Mouse (Mus musculus): ENCODE data around the gene AI854703.
"Not testable (repeated sequence)": the region's sequence is repeated elsewhere in the genome, so short reads cannot be mapped to it uniquely, and the experiment has no call there.

AI854703 gene

DNA sequence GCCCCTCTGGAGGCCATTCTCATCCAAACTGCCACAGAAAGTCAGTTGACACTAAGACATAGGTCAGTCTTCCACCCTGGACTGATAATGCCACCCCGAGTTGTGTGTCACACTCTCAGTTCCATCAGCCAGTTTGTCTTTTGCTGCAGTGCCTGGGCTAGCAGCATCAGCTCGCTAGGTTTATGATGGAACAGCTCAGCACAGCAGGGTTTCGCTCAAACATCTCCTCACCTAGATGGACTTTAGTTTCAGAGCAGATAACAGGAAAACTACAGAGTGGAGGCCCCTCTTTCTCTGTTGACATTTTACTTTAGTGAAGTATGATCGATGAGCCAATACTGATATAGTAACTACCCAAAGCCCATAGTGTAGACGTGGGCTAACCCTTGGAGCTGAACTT lies 11.8 kb upstream of the AI854703 start:
- no peak for DNase-seq (ENCODE audit: low spot score)

DNA sequence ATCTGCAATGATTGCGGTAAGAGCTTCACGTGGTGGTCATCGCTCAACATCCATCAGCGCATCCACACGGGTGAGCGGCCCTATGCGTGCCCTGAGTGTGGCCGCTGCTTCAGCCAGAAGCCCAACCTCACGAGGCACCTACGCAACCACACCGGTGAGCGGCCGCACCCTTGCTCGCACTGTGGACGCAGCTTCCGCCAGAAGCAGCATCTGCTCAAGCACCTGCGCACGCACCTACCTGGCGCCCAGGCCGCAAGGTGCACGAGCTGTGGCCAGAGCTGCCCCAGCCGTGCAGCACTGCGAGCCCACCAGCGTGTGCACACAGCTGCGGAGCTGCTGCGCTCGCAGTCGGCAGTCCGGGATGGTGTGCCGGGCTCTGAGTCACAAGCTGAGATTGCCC lies 6.5 kb upstream of the AI854703 start:
- DNase-seq (ENCODE audit: low spot score) = no peak

DNA sequence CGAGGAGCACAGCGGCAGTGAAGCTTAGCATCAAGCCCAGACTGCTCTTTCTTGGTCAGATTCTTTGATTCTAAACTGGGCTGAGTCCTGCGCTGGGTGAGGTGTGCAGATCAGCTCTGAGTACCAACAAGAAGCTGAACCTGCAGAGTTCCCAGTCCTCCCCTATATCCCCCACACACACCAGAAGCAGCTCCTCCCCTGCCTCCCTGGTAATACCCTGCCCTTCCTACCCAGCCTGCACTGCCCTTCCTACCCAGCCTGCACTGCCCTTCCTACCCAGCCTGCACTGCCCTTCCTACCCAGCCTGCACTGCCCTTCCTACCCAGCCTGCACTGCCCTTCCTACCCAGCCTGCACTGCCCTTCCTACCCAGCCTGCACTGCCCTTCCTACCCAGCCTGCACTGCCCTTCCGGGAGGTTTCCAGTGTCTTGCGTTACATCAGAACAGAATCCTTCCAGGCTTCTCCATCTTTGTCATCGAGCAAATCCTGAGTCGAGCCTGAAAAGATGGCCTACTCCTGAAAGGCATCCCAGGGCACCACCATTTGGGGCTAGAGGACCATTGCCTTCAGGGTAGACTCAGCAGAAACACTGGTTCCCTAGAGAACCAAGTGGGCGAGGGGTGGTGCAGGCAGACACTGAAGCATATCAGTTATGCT lies 4.2 kb upstream of the AI854703 start:
- DNase-seq (ENCODE audit: low spot score) = not testable (repeated sequence)

DNA sequence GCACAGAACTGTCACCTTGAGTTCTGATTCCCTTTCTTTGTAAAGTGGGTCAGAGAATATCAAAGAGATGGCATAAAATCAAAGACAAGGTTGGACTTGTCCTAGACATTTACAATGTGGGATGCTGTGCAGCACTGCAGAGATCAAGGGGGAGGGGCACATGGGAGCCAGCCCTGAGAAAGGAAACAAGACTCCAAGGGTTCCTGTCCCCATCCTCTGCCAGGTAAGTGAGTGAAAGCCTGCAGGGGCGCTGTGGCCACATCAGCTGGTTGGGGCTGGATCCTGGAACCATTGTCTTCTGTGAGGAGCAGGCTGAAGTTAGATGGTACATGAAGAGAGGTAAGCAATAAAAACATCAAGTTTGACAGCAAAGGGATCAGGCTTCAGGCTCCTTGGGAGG lies 3.1 kb upstream of the AI854703 start:
- no peak for DNase-seq (ENCODE audit: low spot score)

DNA sequence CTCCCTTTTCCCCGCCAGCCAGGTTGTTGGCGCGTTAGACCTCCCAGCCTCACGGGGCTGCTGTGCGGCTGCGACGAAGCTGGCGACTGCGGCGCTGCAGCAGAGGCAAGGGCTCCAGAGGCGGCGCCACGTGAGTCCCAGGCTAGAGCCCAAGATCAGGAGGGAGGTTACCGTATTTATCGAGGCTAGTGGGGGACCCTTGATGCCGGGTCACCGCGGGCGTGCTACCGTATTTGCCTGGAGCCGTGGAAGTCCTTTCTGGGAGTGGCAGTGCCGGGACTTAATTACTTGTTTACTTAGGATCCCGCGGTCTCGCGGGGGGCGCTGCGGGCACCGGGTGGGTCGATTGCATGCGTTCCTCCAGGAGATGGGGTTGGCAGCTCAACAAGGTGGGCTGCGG lies 420 bp downstream of the AI854703 start:
- DNase-seq (ENCODE audit: low spot score) = peak; percentile 42

DNA sequence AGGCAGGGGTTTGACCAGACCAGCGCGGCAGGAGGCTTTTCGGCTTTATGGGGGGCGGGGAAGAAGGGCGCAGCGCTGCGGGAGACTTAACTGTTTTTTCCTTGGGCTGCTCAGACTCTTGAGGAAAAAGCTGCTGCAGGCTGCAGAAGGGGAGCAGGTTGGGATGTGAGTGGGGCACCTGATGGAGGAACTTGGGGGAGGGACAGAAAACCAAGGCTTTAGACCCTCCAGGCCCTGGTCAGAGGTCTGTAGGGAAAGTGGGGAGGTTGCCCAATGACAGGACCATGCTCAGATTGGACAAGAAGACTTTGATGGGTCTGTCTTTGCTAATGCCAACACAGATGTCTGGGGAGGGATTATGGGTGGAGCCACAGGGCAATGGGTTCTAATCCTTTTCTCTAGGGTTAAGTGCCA lies 954 bp downstream of the AI854703 start:
- DNase-seq (ENCODE audit: low spot score) = no peak

DNA sequence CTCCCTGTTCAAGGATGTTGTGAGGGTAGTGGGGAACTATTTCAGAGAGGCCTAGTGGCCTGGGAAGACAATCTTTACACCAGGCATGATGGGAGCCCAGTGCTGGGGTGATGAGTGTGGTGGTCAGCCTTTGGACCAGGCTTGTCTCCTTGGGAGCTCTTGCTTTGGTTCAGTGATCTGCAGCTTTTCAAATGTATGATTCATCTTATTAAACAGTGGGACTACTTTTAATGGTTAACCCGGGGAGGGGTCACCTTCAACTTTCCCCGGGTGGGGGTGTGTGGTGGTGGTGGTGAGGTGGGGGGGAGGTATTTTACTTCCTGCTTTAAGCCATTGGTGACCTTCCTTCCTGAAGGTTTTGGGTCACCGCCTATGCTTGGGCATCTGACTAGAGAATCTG lies 1.8 kb downstream of the AI854703 start:
- no peak for DNase-seq (ENCODE audit: low spot score)

DNA sequence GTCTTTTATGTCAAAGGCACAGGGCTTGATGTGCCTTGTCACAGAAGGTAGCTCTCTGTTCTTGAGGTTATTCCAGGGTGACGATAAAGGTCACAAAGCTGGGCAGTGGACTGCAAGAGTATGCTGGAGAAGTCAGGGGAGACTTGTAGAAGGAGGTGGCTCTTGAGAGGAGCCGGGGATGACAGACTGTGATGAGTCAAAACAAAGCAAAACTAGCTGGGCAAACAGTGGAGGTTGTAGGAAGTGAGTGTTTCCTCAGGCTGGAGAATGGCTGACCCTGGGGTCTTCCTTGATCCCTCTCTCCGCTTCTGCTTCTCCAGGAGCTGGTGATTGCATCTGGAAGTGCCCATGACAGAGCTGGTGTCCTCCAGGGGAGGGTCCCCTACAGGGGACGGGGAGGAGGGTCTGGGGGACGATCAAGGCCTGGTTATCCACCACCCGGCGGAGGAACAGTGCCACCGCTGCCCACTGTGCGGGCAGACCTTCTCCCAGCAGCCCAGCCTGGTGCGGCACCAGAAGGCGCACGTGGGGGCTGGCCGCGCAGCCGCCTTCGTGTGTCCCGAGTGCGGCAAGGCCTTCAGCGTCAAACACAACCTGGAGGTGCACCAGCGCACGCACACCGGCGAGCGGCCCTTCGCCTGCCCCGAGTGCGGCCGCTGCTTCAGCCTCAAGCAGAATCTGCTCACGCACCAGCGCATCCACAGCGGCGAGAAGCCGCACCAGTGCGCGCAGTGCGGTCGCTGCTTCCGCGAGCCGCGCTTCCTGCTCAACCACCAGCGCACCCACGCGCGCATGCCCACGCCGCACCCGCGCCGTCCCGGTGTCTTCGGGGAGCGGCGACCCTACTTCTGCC lies 2.5 kb downstream of the AI854703 start:
- DNase-seq (ENCODE audit: low spot score) = peak; percentile 25

DNA sequence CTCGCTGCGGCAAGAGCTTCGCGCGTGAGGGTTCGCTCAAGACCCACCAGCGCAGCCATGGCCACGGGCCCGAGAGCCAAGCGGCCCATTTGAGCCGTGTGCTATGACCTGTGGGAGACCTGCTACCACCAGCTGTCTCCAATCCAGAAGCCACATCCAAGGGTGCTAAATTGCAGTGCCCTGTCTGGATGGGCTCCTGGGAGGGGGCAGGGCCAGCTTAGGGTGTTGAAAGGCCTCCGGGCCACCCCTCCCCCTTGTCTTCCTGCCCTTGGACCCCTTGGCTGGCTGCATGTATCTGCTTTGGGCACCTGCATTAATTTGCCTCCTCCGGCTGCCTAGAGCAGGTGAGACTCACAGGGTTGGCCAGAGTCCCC lies 3.1 kb downstream of the AI854703 start:
- DNase-seq (ENCODE audit: low spot score) = no peak

DNA sequence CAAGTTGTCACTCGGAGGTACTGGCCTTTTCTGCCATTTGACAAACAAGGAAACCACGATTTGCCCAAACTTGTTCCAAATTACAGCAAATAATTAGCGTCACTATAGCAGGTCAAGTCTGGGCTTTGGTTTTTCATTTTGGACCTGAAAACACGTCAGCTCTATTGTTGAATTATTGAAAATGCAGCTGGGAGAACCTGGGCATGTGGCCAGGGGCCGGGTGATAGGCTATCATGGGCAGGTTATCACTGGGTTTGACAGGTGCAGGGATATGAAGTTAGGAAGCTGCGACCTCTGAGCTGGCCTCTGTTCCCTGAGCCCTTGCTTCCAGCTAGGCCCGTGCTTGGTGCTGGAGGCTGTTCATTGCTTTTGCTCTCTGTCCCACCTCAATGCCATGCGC lies 4.3 kb downstream of the AI854703 start:
- DNase-seq (ENCODE audit: low spot score) = no peak

DNA sequence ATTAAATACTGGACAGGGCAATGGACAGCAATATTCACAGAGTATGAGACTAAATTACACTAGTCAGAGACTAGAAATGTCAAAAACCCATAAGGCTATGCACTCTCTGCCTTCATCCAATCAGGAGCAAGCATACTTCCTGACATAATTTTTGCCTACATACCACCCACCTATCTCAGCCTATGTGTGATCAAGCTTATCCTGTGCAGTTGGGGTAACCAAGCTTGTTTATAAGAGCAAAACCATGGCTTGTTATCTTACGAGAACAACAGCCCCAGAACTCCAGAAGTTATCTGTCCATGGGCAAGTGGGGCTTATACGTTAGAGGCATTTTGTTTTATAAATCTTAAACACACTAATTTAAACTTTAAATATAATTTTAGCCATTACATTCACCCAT lies 8.5 kb downstream of the AI854703 start:
- no peak for DNase-seq (ENCODE audit: low spot score)

DNA sequence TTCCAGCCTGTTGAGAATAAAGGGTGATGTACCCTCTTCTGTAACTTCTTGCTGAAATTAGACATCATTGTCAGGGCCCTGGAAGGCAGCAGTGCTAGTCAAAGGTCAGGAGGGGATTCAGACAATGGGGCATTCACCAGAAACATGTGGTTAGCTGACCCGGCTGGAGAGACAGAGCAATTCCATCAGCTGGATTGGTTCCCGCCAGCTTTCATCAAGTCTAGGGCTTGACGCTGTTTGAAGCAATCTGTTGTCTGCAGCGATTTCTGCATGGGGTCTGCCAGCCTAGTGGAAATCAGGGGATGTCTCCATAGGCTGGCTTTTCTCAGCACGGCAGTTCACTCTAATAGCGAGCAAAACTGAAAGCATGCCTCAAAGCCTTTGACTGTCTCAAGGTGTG lies 10.0 kb downstream of the AI854703 start:
- DNase-seq (ENCODE audit: low spot score) = no peak

DNA sequence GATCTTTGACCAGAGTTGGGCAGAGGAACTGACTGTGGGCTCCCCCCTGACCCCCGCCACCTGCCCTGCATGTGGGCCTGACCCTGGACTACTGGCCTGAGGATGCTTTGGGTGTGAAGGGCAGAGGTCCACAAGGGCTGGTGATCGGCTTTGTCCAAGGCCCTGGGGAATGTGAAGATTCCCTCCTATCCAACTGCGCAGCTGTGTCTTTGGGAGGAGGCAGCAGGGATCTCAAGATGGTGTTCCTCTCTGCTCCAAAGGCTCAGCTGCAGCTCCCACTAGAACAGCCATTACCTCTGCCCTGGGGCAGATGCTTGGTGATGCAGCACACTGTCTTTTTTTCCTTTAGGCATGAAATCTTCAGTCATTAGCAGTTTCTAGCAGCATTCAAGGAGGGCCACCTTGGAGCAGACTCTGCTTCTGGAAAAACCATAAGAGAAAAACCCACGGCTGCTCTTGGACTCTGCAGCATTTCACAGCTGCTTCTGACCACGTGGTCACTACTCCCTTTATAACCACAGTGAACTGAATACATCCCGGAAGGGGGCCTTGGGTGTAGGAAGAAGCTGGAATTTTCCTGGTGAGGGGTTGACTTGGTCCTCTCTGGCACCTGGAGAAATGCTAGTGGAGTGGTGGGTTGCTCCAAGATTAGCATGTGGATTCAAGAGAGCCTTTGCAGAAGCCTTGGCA lies 11.4 kb downstream of the AI854703 start:
- no peak for DNase-seq (ENCODE audit: low spot score)

DNA sequence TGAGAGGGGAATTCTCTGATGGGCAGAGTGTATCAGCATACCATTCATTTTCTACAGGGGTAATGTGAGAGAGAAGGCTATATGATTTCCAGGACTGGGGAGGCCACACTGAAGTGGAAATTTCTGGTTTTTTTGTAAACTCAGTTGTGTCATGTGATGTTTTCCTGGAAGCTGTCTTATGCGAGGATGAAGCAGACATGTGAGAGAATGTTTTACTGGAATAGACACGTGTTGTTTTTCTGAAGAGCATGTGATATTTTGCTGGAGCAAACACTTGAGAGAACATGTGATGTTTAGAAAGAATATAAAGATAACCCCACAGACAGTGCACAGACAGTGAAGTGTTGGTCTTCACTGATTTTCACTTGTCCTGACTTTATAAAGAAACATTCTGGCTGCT lies 12.0 kb downstream of the AI854703 start:
- no peak for DNase-seq (ENCODE audit: low spot score)

DNA sequence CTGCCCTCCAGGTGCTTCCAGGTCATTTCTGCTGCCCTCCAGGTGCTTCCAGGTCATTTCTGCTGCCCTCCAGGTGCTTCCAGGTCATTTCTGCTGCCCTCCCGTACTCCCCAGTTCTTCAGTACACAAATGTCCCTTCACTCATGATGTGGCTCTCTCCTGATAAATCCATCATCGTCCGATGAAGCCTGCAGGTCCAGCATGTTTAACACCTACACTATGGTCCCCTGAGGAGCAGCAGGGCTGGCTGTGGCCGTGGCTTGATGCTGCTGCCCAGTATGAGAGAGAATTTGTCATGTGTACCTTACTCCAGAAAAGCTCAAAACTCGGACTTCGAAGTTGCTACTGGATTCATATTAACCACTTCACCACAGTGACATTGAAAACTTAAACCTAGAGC lies 14.8 kb downstream of the AI854703 start:
- DNase-seq (ENCODE audit: low spot score) = no peak

DNA sequence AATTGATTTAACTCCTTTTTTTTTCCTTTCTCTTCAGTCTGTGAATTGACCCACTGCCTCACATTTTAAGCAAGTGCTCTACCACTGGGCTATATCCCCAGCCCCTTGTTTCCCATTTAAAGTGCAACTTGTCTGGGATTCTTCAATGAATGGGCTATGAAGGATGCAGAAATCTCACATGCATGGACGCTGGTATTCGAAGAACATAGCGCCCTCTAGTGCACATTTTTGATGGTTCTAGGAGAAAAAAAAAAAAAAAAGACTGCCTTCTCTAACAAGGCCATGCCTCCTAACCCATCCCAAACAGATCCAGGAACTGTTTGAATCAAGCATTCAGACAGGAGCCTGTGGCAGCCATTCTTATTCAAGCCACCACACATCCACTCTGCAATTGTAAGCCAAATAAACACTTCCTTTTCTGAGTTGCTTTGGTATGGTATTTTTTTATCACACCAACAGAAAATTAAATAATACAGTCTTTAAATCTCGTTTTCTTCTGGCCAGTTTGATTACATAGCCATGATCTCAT lies 16.3 kb downstream of the AI854703 start:
- DNase-seq (ENCODE audit: low spot score) = peak; percentile 37

DNA sequence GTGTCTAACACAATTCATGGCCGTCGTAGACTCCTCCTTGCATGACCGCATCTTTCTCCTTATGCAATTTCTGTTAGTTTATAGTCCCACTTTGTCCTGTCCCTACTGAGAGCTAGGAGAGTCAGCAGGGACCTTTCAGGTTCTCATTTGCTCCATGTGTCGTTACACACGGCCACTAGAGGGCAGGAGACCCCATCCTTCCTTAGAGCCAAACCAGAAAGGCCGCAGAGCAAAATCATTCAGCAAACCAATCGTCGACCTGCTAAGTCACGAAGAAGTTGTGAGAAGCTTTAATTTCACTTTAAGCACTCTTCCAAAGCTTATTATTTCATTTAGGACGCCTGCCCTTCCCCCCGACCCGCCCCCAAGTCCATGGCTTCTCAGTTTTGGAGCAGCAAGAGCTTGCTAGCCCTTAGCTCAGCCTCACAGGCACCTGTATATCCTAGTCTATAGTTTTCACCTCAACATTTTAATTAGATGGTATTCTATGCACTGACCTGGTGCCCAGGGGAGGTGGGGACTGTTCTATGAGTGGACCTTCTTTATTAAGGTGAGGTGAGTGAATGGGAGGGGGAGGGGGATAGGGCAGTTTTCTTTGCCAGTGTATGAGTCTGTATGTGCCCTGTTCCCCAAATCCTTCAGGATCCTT lies 19.2 kb downstream of the AI854703 start:
- peak; percentile 67 for DNase-seq (ENCODE audit: low spot score)

DNA sequence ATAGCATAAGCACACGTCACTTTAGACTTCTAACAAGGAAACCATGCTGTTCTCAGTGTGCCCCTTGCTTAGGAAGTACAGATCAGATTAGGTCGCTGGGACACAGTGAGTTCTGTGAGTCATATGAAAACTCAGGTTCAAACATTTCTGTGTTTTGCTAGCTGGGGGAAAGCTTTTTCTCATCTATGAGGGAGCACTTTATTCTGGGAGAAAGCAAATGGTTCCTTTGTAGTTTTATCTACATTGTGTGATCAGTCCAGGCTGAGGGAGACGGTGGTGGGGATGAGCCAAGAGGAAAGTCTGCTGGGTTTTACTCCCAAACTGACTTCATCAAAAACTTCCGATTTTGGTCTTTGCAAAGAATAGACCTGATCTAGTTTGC lies 19.7 kb downstream of the AI854703 start:
- DNase-seq (ENCODE audit: low spot score) = no peak

DNA sequence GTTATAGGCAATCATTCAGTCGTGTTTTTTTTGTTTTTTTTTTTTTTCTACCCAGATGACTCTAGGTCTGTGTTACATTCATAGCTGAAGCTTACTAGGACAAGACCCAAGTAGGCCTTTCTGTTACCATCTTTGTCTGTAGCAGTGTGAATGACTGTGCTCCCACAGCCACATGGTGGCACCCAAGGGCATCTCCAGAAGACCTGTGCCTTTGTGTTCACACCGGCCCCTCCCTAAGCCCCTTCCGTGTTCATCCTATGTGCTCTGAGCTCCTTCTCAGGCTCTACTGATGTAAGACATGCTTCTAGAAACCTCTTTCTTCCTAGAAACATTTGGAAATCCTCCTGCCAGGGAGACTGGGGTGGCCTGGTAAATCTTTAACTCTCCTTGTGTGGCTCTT lies 20.4 kb downstream of the AI854703 start, which contains the start of gene Gimap8:
Gene Gimap8 (plus strand): TSS at position 240 of the 400 bp plus-strand sequence.
- no peak for DNase-seq (ENCODE audit: low spot score)

DNA sequence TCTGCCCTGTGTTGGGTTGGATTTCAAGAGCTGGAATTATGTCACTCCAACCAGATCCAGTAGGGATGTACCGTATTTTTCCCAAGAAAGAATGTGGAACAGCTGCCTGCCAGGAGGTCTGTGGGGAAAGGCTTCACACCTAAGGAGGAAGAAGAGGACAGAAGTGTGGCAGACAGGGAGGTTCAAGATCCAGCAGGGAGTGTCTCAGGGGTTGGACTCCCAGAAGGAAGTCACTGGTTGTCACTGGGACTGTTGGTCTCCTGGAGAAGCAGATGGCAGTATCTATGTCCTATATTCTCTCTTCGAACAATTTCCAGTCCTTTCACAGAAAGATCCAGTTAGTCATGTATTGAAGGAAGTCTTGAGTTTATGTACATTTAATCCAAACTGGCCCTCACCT lies 21.0 kb downstream of the AI854703 start:
- DNase-seq (ENCODE audit: low spot score) = no peak

DNA sequence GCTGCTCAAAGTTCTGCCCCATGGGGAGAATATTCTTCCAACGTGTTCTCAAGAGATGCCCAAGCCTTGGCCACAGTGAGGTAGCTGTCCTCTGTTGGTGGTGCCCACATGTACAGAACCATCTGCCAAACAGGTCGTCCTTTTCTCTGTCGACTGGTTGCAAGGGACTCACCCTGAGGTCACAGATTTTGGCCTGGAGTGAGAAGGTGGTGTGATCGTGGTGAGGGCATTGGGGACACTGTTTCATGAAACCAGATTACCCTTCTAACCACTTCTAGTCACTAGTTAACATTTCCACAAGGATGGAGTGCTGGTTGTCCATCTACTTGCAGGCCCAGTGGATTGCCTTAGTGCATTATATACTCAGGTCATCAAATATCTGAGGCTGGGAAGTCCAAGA lies 22.2 kb downstream of the AI854703 start:
- DNase-seq (ENCODE audit: low spot score) = no peak

DNA sequence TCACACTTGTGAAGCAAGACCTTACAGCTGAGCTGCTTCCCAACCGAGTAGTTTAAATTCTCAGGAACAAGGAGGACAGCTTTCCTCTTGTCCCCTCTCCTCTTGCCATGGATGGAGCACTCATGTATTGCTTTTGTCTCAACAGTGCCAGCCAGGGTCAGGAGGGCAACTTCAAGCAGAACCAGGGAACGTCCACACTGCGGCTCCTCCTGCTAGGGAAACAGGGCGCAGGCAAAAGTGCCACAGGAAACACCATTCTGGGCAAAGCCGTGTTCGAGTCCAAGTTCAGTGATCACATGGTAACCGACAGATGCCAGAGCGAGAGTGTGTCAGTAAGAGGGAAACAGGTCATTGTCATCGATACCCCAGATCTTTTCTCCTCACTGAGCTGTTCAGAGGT lies 23.5 kb downstream of the AI854703 start:
- no peak for DNase-seq (ENCODE audit: low spot score)

Data from urinary bladder, postnatal 25 days (tissue).